Mouse (Mus musculus) c-Kit-negative CD71-positive TER-119-positive erythroid progenitor cells, embryonic 14.5 days (primary cell): ENCODE data around the gene Noxred1.
"Not testable (repeated sequence)": the region's sequence is repeated elsewhere in the genome, so short reads cannot be mapped to it uniquely, and the experiment has no call there.

Source experiments
- DNase-seq: peaks from one replicate; pipeline ENCODE4 v3.0.0-alpha.2; 2013; ENCODE audit warnings: low read depth, low spot score

Gene Noxred1

DNA sequence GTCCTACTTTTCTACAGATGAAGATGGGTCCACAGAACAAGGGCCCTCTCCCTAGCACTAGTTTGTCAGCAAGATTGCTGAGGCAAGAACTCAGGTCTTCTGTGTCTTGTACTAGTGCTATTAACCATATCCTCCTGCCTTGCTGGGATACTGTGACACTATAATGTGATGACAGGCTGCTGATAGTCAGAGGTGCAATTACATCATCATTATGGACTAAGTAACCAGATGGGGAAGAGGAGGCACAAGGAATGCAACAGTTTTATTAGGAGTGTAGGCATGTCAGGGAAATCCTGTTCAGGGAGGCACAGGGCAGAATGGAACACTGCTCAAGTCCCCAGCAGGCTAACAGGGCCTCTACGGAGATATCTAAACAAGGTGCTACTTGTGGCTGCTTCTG, at the start of gene Noxred1:
Gene Noxred1, minus strand, starts transcription at position 101 of the 400 bp plus-strand sequence.
- DNase-seq, result no peak

DNA sequence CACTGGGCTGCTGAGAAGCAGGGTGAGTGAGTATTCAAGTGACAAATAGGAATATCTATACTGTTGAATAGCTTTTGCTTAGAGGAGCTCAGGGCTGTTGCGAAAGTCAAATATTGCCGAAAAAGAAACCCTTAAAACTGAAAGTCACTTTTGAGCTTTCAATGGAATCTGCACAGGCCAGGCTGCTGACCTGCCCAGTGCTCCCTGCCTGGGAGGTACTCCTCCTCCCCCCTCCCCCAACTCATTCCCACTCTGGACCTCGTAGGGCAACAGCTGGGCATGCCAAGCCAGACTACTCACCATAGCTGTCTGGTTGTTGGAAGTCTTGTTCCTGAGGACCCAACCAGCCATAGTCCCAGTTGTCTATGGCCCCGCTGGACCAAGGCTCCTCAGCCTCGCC, 46.2 kb upstream of the Noxred1 start:
- no peak for DNase-seq

DNA sequence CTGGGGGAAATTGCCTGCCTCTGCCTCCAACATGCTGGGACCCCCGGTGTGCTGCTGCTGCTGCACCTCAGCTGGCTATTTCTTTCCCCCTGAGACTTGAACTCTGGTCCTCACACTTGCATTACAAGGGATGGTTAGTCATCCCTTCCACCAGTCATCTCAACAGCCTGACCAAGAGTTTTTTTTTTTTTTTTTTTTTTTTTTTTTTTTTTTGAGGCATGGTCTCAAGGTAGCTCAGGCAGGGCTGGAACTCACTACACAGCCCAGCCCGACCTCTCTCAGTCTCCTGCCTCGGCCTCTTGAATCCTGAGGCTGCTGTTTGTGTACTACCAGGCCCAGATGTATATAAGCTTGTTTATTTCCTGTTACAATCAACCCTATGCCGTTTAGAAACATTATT, 45.7 kb upstream of the Noxred1 start:
- DNase-seq, result no peak

DNA sequence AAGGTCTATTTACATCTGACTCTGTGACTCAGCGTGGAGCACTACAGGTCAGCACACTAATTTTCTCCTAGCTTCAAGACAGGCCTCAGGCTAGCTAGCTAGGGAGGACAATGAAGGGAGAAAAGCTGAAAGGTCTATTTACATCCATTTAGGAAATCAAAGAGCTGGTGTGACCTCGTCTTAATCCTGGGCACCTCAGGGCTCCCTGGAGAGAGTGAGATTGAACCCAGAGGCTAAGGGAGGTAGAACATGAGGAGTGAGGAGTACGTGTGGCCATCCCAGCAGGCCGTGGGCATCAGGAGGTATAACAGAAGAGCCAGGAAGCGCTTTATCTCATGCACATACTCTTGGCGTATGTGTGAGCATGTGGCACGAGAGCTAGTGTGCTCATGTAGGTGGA, 45.2 kb upstream of the Noxred1 start:
- no peak for DNase-seq

DNA sequence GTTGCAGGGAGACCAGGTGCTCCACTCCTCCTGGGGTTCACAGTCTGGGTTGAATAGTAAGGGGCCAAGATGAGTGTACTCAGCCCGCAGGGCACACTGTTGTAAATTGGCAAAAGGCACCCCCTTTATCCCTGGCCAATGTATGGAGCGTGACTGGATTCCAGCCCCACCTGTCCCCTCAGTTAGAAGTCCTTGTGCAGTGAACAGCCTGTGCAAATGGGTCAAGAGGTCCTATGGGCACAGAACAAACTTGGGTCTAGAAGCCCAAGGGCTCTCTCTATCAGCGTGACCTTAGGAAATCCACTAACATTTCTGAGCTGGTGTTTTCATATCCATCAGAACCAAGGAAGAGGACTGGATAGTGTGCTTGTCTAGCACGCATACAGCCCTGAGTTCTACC, 44.2 kb upstream of the Noxred1 start:
- no peak for DNase-seq

DNA sequence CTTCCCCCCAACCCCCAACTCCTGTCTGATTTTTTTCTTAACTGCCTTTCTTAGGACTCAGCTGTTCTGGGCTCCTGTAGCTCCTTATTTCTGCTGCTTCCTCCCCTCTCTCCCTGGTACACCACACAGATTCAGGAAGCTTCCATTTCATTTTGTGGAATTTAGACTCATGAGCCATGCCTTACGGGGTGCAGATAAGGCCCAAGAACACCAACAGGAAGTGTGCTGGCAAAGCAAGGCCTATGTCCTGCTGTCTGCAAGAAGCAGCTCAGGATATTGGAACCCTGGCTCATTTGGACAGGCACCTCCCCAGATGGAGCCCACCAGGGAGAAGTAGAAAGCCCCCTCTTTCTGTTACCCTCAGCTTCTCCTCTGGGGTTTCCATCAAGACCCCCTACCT, 43.2 kb upstream of the Noxred1 start:
- no peak for DNase-seq

DNA sequence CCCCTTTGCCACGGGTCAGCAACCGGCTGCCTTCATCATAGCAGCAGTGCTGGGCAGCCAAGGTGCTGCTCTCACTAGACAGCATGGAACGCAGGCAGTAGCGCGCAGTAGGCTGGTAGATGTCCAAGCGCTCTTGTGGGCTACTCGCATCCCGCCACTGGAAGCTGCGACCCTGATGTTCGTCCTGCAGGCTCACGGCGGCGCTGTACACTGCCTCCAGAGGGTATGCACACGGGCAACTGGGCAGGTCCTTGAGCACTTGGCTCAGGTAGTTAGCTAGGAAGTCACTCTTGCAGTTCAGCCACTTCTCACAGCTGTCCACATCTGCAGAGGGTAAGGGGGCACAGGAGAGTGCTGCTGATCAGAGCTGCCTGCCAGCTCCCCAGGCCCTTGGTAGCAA, 41.3 kb upstream of the Noxred1 start:
- DNase-seq, result no peak

DNA sequence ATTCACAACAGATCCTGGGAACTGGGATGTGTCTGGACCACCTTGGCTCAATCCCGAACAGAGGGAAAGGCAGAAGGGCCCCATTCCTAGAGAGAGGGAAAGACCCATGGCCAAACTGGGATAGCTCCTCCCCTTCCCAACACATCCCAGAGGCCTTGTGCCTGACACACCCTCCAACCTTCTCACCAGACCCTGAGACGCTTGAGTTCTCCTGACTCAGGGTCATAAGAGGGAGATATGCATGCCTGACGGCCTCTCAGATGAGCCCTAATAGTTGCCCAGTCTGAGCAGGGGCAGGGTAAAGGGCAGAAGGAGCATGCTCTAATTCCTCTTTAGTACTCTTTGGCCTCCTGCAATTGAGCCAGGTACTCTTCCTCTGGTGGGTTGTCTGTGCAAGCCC, 40.8 kb upstream of the Noxred1 start:
- DNase-seq, result no peak

DNA sequence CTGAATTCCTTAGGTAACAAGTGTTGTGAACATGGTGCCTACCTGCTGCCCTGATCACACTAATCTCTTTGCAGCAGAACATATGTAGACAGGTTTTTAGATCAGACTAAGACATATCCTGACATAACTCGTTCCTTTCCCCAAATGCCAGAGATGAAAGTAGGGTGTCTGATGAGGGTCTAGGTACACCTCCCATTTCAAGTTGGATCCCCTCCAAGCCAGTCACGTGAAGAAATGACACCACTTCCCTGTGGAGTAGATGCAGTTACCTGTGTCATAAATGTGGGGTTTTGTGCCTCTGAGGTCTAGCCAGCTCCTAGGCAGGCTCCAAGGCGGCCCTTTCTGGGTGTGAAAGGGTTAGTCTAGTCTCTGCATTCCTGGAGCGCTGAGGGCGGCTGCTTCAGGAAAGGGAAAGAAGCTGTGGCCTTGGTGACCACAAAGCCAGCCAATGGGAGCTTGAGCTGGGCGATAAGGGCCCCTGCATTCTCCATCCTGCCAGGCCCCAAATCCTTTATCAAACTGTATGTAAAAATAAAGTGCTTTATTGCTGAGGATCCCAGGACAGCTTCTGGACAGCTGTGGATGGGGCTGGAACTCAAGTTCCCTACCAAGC, 39.7 kb upstream of the Noxred1 start:
- no peak for DNase-seq

DNA sequence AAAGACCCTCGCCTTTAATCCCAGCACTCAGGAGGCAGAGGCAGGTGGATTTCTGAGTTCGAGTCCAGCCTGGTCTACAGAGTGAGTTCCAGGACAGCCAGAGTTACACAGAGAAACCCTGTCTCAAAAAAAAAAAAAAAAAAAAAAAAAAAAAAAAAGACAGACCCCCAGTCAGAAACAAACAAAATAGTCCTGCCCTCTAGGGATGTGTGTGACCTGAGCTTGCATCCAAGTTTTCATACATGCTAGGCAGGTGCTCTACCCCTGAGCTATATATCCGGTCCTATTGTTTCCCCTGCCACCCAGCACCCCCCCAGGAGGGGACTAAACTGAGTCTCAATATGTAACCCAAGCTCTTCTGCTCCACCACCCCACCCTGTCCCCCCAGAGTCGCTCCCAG, 38.7 kb upstream of the Noxred1 start:
- DNase-seq, result not testable (repeated sequence)

DNA sequence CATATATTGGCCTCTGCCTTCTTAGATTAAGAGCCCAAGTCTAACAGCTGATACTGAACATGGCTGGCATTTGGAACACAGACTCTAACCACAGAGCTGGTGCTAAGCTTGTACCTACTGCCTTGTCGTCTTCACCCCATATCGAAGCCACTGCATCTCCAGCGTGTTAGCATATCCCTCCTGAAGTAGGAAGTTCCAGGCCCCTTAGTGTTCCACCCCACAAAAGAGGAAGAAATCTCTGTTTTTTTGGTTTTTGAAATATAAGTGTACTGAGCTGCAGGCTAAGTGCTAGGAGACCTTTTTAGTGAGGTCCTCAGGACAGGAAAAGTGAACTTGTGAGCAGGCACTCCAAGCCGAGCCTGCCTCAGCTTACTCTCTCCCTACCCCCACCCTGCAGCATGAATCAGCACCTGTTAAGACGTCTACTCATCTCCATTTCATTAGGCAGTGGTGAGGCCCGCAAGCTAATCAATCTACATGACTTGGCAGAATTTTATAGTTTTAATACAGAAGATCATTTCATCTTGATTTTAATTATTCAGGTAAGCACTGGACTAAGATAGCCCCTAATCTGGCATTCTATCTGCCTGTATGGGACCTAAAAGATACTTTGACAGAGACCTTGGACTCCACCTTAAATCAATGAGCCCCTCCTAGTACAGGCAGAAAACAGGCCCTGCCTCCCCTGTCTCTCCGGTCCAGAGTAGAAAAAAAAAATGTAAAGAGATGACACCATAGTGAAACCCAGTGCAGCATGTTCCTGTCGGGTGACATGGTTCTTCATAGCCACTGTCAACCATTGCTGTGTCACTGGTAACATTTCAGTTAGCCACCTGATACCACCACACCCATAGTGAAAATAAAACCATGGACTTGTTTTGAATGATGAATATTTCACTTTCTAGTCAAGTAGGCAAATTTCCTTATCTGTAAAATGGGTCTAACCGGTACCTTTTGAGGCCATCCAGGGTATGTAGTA, 36.6 kb upstream of the Noxred1 start:
- peak; percentile 62 for DNase-seq

DNA sequence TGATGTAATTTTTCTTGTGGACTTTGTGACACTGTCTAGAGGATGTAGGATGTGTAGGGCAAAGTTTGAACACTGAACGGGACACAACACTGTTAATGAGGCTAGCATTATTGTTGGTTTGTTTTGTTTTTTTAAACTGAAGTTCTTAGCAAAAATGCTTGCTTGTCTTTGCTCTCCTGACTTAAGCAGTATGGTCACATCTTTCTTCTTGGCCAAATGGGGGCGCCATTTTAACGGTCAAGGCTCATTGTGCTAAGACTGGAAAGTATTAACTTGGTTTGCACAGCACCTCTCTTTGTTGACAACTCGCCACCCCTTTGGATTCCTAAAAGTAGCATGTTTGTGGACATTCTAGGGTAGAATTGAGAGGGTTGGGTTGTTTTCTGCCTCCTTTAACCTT, 29.1 kb upstream of the Noxred1 start:
- DNase-seq, result peak; percentile 48

DNA sequence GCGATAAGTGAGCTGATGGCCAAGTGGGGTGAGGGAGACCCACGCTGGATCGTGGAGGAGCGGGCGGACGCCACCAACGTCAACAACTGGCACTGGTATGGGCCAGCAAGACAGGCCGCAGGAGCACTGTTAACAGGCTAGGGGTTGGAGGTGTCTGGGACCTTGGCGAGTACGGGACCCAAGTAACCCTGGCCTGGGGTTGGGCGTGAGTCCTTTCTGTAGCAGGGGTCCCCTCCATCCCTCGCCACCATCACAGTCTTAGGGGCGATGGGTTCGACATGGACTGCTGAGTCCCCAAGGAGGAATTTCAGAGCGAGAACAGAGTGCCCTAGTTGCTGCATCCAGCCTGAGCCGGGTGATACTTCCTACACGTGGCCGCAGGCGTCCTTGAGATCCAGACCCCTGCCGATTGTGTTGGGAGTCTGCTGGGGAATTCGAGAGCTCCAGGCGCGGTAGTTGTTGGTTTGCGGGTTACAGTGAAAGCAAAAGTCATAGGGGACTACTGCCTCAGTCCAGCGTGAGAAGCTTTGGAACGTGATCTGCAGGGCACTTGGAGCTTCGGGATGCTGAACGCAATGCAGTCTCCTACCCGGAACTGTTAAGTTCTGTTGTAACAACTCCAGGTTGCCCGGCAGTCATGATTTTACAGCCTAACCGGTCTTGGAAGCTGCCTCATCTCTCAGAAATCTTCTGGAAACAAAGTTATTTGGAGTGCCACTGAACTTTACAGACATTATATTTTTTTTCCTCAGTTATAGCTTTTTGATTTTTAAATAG, 28.5 kb upstream of the Noxred1 start:
- no peak for DNase-seq

DNA sequence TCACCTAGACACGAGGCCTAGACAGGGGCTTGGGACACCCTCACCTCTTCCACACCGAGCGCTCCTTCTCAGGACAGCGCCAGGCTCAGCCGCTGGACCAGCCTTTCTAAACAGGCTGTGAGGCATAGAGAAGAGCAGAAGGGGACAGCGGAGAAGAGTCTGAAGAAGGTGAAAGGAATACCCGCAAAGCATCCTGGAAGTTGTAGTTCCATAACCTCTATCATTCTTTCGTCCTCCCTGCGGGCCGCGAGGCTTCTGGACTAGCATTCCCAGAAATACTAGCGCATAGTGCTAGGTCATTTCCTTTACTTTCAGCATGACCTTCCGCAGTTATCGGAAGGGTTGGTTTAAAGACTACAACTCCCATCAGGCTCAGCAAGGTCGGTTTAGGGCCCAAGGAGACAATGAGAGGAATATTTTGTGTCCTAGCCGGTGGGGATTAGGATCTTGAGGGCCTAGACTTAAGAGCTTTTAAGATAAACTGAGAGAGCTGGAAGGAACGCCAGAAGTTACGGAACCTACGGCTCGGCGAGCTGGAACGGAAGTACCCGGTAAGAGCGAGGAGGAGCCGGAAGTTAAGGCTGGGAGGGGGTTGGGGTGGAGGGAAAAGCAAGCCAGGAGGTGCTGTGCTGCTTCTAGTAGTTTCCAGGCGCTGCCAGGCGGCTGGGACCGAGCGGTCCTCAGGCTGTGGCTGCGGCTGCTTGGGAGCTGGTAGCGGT, 27.7 kb upstream of the Noxred1 start, which contains the start of the genes Vipas39 and Ahsa1:
Gene Vipas39, minus strand, starts transcription at position 149 of the 719 bp plus-strand sequence.
Gene Ahsa1, plus strand, starts transcription at position 372 of the 719 bp plus-strand sequence.
- DNase-seq, result peak; percentile 94

DNA sequence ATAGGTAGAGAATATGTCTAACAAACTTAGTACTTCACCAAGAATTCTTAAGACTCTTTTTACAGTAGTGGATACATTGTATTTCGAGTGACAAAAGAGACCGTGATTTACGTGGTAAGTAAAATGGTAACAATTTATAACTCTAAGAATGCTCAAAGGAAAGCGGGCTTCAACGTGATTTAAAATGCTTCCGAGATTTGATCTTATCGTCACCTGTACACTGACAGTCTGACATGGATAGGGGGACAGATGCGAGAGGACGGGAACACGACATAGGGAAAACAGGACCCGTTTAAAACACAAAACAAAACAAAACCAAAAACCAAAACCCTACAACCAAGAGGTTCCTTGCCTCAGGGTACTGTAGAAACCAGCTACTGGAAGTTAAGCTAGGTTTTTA, 26.9 kb upstream of the Noxred1 start:
- DNase-seq, result no peak

DNA sequence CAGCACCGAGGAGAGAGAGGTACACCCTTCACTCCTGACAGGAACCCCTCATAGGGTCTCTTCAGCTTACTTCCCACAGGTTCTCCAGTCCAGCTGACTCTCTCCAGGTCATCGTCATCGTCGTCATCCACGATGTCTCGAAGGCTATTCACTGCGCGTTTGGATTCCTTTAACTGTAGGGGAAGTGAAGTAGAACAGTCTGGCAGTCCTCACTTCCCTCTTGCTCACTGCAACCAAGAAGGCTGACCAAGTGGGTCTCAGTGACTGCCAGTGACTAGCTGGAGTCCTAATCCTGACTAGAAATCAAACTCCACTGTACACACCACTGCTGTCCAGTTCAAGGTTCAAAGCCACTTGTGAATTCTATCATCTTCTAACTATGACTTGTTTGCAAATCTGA, 22.0 kb upstream of the Noxred1 start:
- DNase-seq, result no peak

DNA sequence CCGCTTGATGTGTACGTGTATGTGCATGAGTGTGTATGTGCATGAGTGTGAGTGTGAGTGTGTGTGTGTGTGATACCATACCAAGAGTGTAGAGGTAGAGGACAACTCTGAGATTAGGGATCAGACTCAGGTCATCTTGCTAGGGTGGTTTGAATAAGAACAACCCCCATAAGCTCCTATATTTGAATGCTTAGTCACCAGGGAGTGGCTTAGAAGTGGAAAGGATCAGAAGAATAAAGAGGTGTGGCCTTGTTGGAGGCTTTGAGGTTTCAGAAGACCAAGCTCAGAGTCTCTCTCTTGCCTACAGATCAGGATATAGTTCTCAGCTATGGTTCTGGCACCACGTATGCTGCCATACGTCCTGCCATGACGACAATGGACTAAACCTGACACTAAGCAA, 18.1 kb upstream of the Noxred1 start:
- DNase-seq, result no peak

DNA sequence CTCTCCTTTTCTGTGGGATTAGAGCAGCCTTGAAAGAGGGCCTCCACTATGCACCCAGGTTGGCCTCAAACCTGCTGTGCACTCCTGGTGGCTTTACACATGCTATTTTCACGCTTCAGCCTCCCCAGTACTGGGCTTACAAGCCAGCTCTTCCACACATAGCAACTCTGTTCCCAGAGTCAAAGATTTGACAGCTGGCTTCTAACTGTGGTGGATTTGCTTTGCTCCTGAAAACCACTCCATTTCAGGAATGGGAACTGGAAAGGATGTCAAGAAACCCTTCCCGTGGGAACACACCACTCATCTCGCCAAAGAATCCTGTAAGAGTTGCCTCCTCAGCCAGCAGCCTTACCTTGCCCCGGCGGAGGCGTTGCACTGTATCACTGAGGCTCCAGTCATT, 15.3 kb upstream of the Noxred1 start:
- DNase-seq, result no peak

DNA sequence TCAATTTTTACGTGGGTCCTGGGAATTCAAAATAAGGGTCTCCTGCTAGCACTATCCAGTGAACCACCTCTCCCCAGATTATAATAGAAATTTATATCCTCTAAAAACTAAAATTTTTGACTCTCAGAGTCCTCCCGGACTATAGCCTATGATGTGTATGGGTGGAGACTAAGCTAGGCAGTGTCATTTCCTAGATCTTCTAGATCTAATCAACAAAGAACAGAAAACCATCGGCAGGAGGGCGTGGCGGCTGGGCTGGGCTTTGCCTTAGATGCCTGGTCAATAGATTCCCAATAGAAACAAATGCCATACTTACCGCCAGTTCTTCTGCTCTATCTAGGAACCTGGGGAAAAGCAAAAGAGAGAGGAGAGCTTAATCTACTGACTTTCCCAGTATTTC, 11.6 kb upstream of the Noxred1 start:
- no peak for DNase-seq

DNA sequence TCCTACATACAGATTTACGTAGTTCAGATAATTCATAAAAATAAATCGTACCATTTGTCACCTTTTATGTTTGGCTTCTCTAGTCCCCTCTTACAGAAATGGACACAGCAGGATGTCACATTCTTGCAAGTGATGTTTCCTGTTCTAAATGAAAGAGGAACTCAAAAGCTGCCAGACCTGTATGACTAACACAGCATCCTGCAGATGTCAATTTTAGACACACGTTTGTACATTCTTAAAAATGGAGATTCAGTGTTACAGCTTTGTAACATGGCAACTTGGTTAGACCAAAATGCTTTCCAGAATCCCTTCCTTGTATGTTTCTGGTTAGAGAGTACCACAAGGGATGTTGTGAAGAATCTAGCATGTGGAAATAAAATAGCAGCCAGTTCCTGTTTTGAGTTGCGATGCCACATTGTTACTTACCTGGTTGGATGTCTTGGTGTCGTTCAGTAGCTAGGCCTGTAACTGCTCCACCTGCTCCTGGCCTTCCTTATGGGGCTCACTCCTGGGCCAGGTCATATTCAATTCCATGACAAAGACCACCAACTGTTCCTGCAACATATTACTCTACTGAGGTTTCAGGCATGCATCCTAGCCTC, 1.5 kb downstream of the Noxred1 start:
- DNase-seq, result no peak

DNA sequence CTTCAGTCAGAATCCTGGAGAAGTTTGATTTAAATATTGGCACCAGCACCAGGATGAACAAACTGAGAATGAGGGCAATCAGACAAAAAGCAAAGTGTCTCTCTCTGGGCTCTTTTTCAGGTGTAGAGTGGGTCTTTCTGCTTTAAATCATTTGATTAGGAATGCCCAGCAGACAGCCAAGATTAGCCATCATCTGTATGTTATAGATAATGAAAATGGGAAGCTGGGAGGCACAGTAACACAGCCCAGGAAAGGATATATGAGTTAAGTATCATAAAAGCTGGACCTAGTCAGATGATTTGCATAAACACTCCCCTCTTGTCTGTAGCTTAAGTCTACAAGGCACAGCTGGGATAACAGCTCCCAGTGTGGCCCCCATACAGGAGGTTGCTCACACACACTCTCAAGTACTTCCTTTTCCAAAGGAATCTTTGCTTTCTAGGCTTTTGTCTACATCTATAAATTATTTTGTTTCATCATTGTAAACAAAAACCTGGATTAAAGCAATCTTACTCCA, 8.1 kb downstream of the Noxred1 start:
- DNase-seq, result no peak
